In the genomic region with DNA sequence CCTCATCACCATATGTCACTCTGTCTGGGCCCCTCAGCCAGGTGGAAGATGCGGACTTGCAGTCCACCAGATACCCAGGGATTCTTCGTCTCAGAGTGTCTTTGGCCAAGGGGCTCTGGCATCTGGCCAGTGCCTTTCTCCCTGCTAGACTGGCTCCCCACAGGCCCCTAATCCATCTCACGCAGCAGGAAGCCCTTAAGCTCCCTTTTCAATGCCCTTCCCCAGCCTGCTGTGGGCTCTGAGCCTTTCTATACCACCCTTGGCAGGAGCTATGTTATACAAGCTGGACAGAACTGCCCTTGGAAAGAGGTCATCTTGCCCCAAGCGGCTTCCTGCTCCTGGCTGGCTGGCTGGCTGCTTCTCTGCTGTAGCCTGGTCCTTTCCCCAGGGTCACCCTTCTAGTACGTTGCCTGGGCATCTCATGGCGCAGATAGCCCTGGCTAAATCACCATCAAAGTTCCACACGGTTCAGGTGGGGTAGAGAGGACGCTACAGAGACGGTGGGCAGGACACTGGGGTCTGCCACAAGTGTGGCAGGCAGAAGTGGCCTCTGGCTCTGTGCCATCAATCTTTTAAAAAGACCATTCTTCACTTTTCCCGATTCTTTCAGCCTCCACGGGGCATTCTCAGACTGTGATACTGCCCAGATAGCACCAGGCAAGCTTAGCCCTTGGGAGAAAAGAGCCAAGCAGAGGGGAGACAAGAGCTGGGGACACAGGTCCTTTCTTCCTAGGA, we compare ENCODE assay signal across 9 mouse cellular contexts. TPM values are rescaled to one million over a fixed set of nuclear protein-coding genes. Genes with fewer than 3 reads are reported as not detected.
DNase-seq lines count a peak whose midpoint lies in the region; ATAC-seq lines count a peak whose summit lies in the region.
"Had no signal": no experiment of that assay in that cellular context is flagged by ENCODE, and none has a peak within 500 bp of the region (broad histone marks: within the 10 kb centered on the region; RNA-seq: fewer than 3 reads in every experiment).

No protein-coding gene starts in this region.

- H3K36me3 ChIP-seq in lung, embryonic 15.5 days: no peaks in the 10 kb centered on the region
- no peaks in the 10 kb centered on the region for H3K36me3 ChIP-seq in forebrain, embryonic 10.5 days (replicated peaks)
- H3K36me3 ChIP-seq in hindbrain, embryonic 16.5 days (ENCODE audit: control insufficient read depth, insufficient read depth, low read length): no peaks in the 10 kb centered on the region

- no peaks in the 10 kb centered on the region for H3K27me3 ChIP-seq in lung, embryonic 15.5 days
- H3K27me3 ChIP-seq in forebrain, embryonic 10.5 days (ENCODE audit: poor library complexity, severe bottlenecking): peaks cover 29% of the 10 kb centered on the region
- H3K27me3 ChIP-seq in hindbrain, embryonic 16.5 days (replicated peaks; ENCODE audit: control insufficient read depth, insufficient read depth, low read length): no peaks in the 10 kb centered on the region; the same call in 1 of the 2 replicates

- H3K4me2 ChIP-seq in lung, embryonic 15.5 days: no peak overlapping the region
- 0 out of 2 replicates have a peak overlapping the region, but pooled peaks have one; percentile 3 for H3K4me2 ChIP-seq in hindbrain, embryonic 16.5 days (ENCODE audit: low read length)

- H3K9me3 ChIP-seq in lung, embryonic 15.5 days: no peaks in the 10 kb centered on the region
- peaks cover 5% of the 10 kb centered on the region; the same call in 1 of the 2 replicates for H3K9me3 ChIP-seq in forebrain, embryonic 10.5 days
- no peaks in the 10 kb centered on the region for H3K9me3 ChIP-seq in hindbrain, embryonic 16.5 days (ENCODE audit: control insufficient read depth, low read length)

- H3K4me1 ChIP-seq in lung, embryonic 15.5 days: peaks cover 53% of the 10 kb centered on the region
- H3K4me1 ChIP-seq in forebrain, embryonic 10.5 days: peaks cover 65% of the 10 kb centered on the region
- H3K4me1 ChIP-seq in hindbrain, embryonic 16.5 days (ENCODE audit: control insufficient read depth, insufficient read depth, low read depth, low read length): peaks cover 16% of the 10 kb centered on the region

- no peak overlapping the region for H3K9ac ChIP-seq in lung, embryonic 15.5 days
- no peak overlapping the region for H3K9ac ChIP-seq in hindbrain, embryonic 16.5 days (ENCODE audit: low read depth, low read length)

- WGBS in lung, embryonic 15.5 days: 21% methylated on average over 11 of the region's 11 CpGs
- 7% methylated on average over 11 of the region's 11 CpGs for WGBS in forebrain, embryonic 10.5 days
- 14% methylated on average over 11 of the region's 11 CpGs for WGBS in hindbrain, embryonic 16.5 days

- no peak overlapping the region for H3K4me3 ChIP-seq in lung, embryonic 15.5 days
- H3K4me3 ChIP-seq in forebrain, embryonic 10.5 days: peak overlapping the region; percentile 2; the same call in 1 of the 2 replicates
- no peak overlapping the region for H3K4me3 ChIP-seq in hindbrain, embryonic 16.5 days (ENCODE audit: low read length)

- H3K27ac ChIP-seq in lung, embryonic 15.5 days: peak overlapping the region; percentile 87
- H3K27ac ChIP-seq in forebrain, embryonic 10.5 days: peak overlapping the region; percentile 93
- H3K27ac ChIP-seq in hindbrain, embryonic 16.5 days (ENCODE audit: low read depth, low read length): peak overlapping the region; percentile 60; the same call in 1 of the 2 replicates

- DNase-seq in lung, adult 18-20 months: no peak
- peak; percentile 37 for DNase-seq in forebrain, embryonic 10.5 days (ENCODE audit: extremely low spot score, low spot score)
- peak; percentile 38 for DNase-seq in retina, embryonic 14.5 days (ENCODE audit: low spot score)
- DNase-seq in spleen, postnatal 10 days (ENCODE audit: low spot score in 2 of 2): no peak
- no peak for DNase-seq in B cell, adult 2 months
- DNase-seq in left cerebral cortex, adult 8-10 months (ENCODE audit: low spot score in 2 of 2): no peak

- ATAC-seq in lung, embryonic 15.5 days (ENCODE audit: borderline replicate concordance, extremely low read depth, low FRiP score, low TSS enrichment): no peak
- ATAC-seq in hindbrain, embryonic 16.5 days: peak; percentile 72

RNA-seq across cellular contexts. Expression of gene Gm11627, which starts 2.2 kb away (rescaled TPM):
- 16.1 and 20.3 TPM in 2 replicates for polyA plus RNA-seq in lung, embryonic 15.5 days (2015; fragmentation: Nextera tagmentation; extraction: Ambion mirVana)
- polyA plus RNA-seq in forebrain, embryonic 10.5 days (2016; fragmentation: Nextera tagmentation; extraction: Ambion mirVana): 11.8 and 13.1 TPM in 2 replicates
- 2.8 and 4.1 TPM in 2 replicates for polyA plus RNA-seq in hindbrain, embryonic 16.5 days (2015; fragmentation: Nextera tagmentation; extraction: Ambion mirVana)
- 1 to 10 TPM; 2.7 to 5.8 (median 4.2) TPM for total RNA-seq in left cerebral cortex, adult 8-10 months (2022)
- total RNA-seq: neutrophil, adult 5-6 weeks had no signal

RNA-seq across cellular contexts. Expression of gene Fzd2, which starts 22.7 kb away (rescaled TPM):
- polyA plus RNA-seq in lung, embryonic 15.5 days (2015; fragmentation: Nextera tagmentation; extraction: Ambion mirVana): 35.9 and 38.1 TPM in 2 replicates
- 39.2 and 42.2 TPM in 2 replicates for polyA plus RNA-seq in forebrain, embryonic 10.5 days (2016; fragmentation: Nextera tagmentation; extraction: Ambion mirVana)
- polyA plus RNA-seq in hindbrain, embryonic 16.5 days (2015; fragmentation: Nextera tagmentation; extraction: Ambion mirVana): 6.0 and 6.7 TPM in 2 replicates
- 10 to 100 TPM in 1 of 4 experiments, 1 to 10 TPM in 3; 7.4 to 10.5 (median 9.6) TPM for total RNA-seq in left cerebral cortex, adult 8-10 months (2022)

RNA-seq across cellular contexts. Expression of gene Gpatch8, which starts 25.3 kb away (rescaled TPM):
- 44.6 and 49.7 TPM in 2 replicates for polyA plus RNA-seq in lung, embryonic 15.5 days (2015; fragmentation: Nextera tagmentation; extraction: Ambion mirVana)
- 58.7 and 62.3 TPM in 2 replicates for polyA plus RNA-seq in forebrain, embryonic 10.5 days (2016; fragmentation: Nextera tagmentation; extraction: Ambion mirVana)
- polyA plus RNA-seq in hindbrain, embryonic 16.5 days (2015; fragmentation: Nextera tagmentation; extraction: Ambion mirVana): 52.9 and 60.5 TPM in 2 replicates
- total RNA-seq in left cerebral cortex, adult 8-10 months (2022): 10 to 100 TPM; 53.4 to 64.9 (median 58.6) TPM

Comparison
In these comparisons a context has a peak if more than half of its experiments do, and no peak if none do; other contexts are left out.
1. DNase-seq: peak in forebrain, embryonic 10.5 days (single experiment) and retina, embryonic 14.5 days (single experiment); none in lung, adult 18-20 months (0 of 2), spleen, postnatal 10 days (0 of 2), B cell, adult 2 months (0 of 2) and left cerebral cortex, adult 8-10 months (0 of 2).
2. Peak in every context shown above with its lines, with median percentiles within 50 percentile points of each other: H3K27ac ChIP-seq.